Mouse (Mus musculus): ENCODE measurements around the gene Dynlt1b.
A peak's percentile ranks its signal among the peaks of the same experiment; 100 is the strongest.
"Not testable (repeated sequence)": the region's sequence is repeated elsewhere in the genome, so short reads cannot be mapped to it uniquely, and the experiment has no call there.

DNA sequence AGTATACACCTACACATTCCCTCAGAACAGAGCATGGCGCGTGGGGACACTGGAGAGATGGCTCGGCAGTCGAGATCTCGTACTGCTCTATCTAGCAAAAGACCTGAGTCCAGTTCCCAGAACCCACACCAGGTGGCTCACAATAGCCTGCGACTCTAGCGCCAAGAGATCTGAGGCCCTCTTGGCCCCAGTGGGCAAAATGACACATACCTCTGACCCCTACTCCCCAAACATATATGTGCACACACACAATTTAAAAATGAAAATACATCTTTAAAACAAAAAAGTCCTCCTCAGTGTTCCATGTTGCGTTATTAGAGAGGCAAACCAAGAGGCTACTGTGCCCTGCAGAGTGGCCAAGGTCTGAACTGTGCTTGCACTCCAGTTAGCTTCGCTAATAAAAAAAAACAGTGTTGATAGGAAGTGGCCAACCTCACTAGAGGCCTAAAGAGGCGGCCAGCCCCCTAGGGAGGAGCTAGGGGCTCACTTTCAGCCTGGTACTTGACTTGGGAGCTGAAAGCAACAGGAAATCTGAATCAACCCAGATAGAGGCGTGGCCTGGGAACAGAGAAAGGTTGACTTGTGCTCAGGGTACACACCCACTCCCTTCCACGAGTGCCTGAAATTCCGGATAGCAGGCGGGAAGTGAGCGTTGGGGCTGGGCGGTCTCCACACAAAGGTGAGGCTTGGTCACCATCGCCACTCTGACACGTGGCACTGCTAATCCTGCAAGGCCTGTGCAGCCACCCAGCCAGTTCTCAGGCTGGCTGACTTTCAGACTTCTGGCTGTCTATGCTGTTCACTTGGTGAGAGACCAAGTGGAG lies 37.9 kb downstream of the Dynlt1b start:
- TF ChIP-seq CTCF (IDR thresholded peaks at IDR 0.05; ENCODE audit: low read depth), result peak; percentile 49
- TF ChIP-seq EP300 (optimal IDR thresholded peaks at IDR 0.05), result not testable (repeated sequence)
